Comparison of ENCODE assay signal across 16 mouse cellular contexts in the genomic region with DNA sequence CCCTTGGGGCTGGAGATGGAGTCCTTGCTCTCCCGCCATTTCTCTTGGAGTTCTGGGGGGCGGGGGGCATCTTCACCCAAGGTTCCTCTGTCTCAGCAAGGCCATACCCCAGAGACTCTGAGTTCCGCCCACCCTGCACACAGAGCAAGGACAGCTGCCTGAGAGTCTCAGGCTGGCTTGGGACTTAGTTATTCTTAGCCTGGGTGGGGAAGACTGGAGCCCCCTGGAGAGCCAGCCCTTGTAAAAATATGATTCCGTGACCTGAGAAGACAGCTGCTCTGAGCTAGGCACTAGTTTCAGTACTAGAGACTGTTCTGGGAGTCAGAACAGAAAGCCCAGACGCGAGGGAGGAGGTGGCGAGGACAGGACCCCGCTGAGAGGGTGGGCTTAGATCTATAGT. TPM values are rescaled to one million over a fixed set of nuclear protein-coding genes. Genes with fewer than 3 reads are reported as not detected.
"Had no signal": no experiment of that assay in that cellular context is flagged by ENCODE, and none has a peak within 500 bp of the region (broad histone marks: within the 10 kb centered on the region; RNA-seq: fewer than 3 reads in every experiment).

No protein-coding gene starts in this region.

- H3K9me3 ChIP-seq: midbrain, embryonic 10.5 days; midbrain, embryonic 12.5 days; neural tube, embryonic 12.5 days; stomach, embryonic 15.5 days had no signal

- ATAC-seq: midbrain, embryonic 16.5 days had no signal

- H3K27me3 ChIP-seq: neural tube, embryonic 12.5 days; stomach, embryonic 15.5 days had no signal

- H3K4me2 ChIP-seq: lung, embryonic 14.5 days; midbrain, embryonic 12.5 days; neural tube, embryonic 12.5 days; stomach, embryonic 15.5 days had no signal

- H3K4me3 ChIP-seq: midbrain, embryonic 10.5 days; midbrain, embryonic 12.5 days; neural tube, embryonic 12.5 days; stomach, embryonic 15.5 days had no signal

- DNase-seq: lung, adult 18-20 months; lung, embryonic 14.5 days; lung, postnatal 10 days; lung, postnatal 4 days; midbrain, embryonic 14.5 days; right cerebral cortex, postnatal 14 days; thymus, adult 2 months; thymus, postnatal 25 days; thymus, postnatal 4 days had no signal

- H3K9ac ChIP-seq: lung, embryonic 14.5 days; midbrain, embryonic 12.5 days; neural tube, embryonic 12.5 days; stomach, embryonic 15.5 days had no signal

- H3K36me3 ChIP-seq: midbrain, embryonic 10.5 days; midbrain, embryonic 12.5 days; neural tube, embryonic 12.5 days; stomach, embryonic 15.5 days had no signal

- H3K27ac ChIP-seq: midbrain, embryonic 10.5 days; midbrain, embryonic 12.5 days; neural tube, embryonic 12.5 days; stomach, embryonic 15.5 days; stomach, postnatal 0 days had no signal

RNA-seq across cellular contexts. Expression of gene Myom3, which starts 6.2 kb away (rescaled TPM):
- polyA plus RNA-seq: lung, embryonic 14.5 days had no signal

RNA-seq across cellular contexts. Expression of gene Il22ra1, which starts 37.7 kb away (rescaled TPM):
- polyA plus RNA-seq: lung, embryonic 14.5 days; midbrain, embryonic 10.5 days; midbrain, embryonic 12.5 days; midbrain, embryonic 14.5 days; midbrain, embryonic 16.5 days; neural tube, embryonic 12.5 days; neural tube, embryonic 14.5 days had no signal
